Mouse (Mus musculus): ENCODE data around the gene Gm14408.
"Not testable (repeated sequence)": the region's sequence is repeated elsewhere in the genome, so short reads cannot be mapped to it uniquely, and the experiment has no call there.

The Gm14408 gene

GRCm38 (mm10) chr2:176830840-176831239 is at the start of gene Gm14408:
TSS of gene Gm14408 (plus strand) at chr2:176831140.
- DNase-seq (ENCODE audit: low spot score in 2 of 2): not testable (repeated sequence)

- not testable (repeated sequence) for DNase-seq (ENCODE audit: low spot score in 2 of 2)
Measured at GRCm38 (mm10) chr2:176798312-176798711, 32.6 kb upstream of the Gm14408 start, which contains the start of gene Gm14295. TSS of gene Gm14295 (plus strand) at chr2:176798612.

GRCm38 (mm10) chr2:176798785-176799184 is 32.2 kb upstream of the Gm14408 start:
- DNase-seq (ENCODE audit: low spot score in 2 of 2): not testable (repeated sequence)

All from frontal cortex, postnatal 25 days (tissue).